Mouse (Mus musculus): ENCODE results near the gene Zic1. TPM values are rescaled to one million over a fixed set of nuclear protein-coding genes. Genes with fewer than 3 reads are reported as not detected.

Gene Zic1
- total RNA-seq, 2 experiments from 2014 or later = 14.2 to 17.4 TPM

DNA sequence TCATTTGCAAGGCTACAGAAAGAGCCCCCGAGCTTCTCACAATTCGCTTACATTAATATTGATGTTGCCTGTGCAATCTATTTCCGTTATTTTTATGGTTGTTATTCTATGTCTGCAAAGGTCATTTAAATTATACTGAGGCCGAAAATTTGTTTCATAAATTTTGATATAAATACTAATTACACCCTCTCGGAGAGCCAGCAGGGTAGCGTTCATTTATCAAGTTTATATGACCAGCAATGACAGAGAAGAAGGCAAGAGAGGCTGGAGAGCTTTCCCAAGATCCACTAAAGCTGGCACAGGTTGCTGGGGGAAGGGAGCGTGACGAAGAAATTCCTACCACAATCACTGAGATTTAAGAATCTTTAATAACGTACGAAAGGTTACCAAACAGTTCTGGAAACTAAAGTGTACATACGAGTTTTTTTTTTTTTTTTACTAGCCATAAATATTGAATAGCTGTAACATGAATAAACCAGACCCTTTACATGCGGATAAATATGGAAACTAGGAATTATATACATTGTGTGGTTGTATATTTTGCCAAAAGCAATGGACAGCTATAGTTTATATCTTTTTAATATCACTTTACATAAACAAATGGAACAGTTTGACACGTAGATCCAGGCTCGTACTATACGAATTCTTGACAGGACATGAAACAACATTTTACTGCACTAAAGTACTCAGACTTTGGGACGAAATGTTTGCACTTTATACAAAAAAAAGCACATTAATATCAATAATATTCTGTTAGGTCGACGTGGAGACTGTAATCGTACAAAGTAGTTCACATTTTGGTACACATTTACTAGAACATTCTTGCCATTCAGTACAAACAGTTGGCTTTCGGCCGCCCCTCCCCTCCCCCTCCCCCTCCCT, 5.2 kb downstream of the Zic1 start:
- DNase-seq (ENCODE audit: extremely low spot score in 1 of 2, low spot score in 2 of 2) = no peak
- intact Hi-C loops (cut with DNase I) = loop anchor here (5.0 to 10.0 kb wide), 3 partner anchors 47 to 668 kb away; no protein-coding TSS in a partner anchor

- DNase-seq (ENCODE audit: extremely low spot score in 1 of 2, low spot score in 2 of 2) = no peak
- intact Hi-C loops (cut with DNase I) = no loop called here
Measured at GRCm38 (mm10) chr9:91358851-91359687, 6.5 kb downstream of the Zic1 start.

GRCm38 (mm10) chr9:91357321-91357720, 8.3 kb downstream of the Zic1 start:
- no peak for DNase-seq (ENCODE audit: extremely low spot score in 1 of 2, low spot score in 2 of 2)
- intact Hi-C loops (cut with DNase I) = no loop called here

DNA sequence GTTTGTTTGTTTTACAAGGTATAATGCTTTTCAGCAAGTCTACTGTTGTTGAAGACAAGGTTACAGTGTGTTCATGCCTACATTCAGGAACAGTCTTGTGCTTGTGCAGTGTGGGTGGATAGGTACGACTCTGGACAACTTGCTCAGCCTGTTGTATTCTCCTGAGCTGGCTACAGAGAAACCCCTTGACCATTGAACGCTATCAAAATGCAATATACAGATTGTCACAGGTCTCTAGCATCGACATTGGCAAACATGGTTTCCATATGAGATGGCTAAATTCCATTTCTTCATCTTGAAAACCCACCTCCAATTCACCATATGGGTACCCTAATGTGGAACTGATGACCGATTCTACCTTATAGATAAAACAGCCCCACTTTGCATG, 9.3 kb downstream of the Zic1 start:
- DNase-seq (ENCODE audit: extremely low spot score in 1 of 2, low spot score in 2 of 2) = no peak
- intact Hi-C loops (cut with DNase I) = no loop called here

GRCm38 (mm10) chr9:91355629-91356352, 9.8 kb downstream of the Zic1 start:
- intact Hi-C loops (cut with DNase I) = no loop called here
- peak; percentile 31 to 89 for DNase-seq (ENCODE audit: extremely low spot score in 1 of 2, low spot score in 2 of 2)

DNA sequence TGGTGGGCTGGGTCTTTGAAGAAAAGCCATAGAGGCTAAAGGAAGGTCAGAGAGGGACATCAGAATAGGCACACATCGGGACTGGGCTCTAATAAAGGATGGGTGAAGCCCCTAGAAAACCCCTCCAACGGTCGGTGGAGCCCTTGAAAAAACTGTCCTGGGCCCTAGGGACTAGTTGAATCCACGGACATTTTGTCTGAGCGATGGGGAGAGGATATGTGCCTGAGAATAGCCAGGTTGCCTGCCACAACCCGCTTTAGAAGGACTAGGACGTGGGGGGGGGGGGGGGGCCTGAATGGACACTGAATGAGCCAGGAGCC, 10.4 kb downstream of the Zic1 start:
- intact Hi-C loops (cut with DNase I) = no loop called here
- DNase-seq (ENCODE audit: extremely low spot score in 1 of 2, low spot score in 2 of 2) = no peak

DNA sequence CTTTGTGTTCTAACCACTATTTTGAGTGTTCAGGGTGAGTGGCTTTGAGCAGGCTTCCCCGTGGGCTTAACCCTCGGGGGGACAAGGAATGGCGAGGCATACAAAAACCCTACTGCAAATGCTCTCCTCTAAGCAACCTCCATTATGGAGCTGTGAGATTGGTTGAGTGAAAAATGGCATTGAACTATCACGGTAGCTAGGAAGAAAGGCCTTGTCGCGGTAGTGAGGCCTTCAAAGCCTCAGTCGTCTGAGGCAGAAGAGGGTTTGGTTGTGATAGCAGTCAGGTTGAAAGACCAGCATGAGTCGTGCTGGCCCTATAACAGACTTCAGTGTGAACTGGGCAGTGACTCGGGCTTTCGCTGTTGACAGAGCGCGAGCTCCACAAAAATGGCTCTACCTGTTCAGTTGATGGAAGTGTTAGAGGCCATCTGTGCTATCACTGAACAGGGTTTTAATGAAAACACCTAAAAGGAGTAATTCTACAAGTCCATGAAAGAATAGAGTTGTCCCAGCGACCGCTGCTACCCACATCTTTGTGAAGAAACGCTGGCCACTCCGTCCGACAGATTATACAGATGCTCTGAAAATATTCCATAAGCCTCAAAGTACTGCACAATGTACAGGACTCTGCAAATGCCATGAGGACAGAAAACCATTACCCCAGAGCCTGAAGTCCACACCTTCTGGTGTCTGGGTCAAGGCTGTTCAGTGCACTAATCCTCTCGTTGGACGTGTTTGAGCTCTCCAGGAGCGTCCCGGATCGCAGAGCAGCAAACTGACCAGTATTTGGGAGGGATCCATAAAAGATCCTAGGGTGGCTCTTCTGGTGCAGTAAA, 11.0 kb downstream of the Zic1 start:
- intact Hi-C loops (cut with DNase I) = no loop called here
- no peak for DNase-seq (ENCODE audit: extremely low spot score in 1 of 2, low spot score in 2 of 2)

DNA sequence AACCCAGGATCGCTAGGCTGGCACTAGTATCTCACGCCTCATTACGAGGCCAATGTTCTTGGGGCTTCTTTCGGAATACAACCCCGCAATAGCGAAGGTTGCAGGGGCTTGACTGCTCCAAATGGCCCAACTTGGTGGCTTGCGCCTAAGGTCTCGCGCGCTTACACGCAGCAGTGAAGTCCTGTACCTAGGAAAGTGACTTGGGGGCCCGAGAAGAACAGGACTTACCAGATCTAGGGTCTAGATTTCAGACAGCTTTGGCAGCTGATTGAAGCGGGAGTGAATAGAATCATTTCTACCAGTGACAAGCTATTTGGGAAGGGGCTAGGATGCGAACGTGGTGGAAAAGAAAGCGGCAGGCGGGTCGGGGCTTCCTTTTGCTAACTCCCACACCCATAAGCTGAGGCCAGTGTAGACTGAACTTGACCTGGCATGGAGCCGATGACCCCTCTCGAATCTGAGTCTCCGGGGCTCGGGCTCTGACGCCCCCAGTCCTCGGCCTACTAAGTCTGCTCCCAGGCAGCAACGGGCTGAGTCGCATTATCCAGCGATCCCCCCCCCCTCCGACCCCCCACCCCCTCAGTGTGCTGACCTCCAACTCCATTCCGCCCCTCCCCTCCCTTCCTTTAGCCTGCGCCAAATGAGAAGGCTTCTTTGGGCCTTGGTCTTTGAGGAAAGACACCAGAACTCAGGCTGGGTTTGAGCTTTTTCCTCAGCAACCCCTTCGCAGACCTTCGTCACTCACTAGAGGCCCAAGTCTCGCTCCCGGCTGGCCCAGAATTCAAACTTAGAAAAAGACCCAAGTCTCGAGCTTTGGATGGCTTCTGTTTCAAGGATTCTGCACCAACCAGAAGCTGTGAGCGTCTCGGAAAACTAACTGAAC, 11.8 kb downstream of the Zic1 start:
- peak in 1 of 2 experiments; percentile 66 for DNase-seq (ENCODE audit: extremely low spot score in 1 of 2, low spot score in 2 of 2)
- intact Hi-C loops (cut with DNase I) = no loop called here

GRCm38 (mm10) chr9:91352786-91353185, 12.8 kb downstream of the Zic1 start:
- intact Hi-C loops (cut with DNase I) = no loop called here
- DNase-seq (ENCODE audit: extremely low spot score in 1 of 2, low spot score in 2 of 2) = no peak

GRCm38 (mm10) chr9:91351961-91352411, 13.6 kb downstream of the Zic1 start:
- intact Hi-C loops (cut with DNase I) = no loop called here
- no peak for DNase-seq (ENCODE audit: extremely low spot score in 1 of 2, low spot score in 2 of 2)

DNA sequence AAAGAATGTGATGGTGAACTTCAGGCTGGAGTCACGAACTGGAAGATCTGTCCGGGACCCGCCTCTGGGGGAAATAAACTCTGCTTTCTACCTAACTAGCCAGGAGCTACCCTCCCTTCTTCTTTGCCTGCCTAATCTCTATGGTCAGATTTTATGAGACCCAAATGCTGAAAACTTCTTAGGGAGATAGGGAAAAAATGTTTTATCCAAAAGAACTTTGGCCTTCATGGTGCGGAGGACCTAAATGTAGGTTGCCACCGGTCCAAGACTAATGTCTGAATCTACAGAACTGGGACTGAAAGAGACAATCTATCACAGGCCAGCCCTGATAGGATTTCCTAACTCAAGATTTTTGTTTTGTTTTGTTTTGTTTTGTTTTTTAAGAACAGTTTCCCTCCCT, 14.2 kb downstream of the Zic1 start:
- intact Hi-C loops (cut with DNase I) = no loop called here
- DNase-seq (ENCODE audit: extremely low spot score in 1 of 2, low spot score in 2 of 2) = no peak

DNA sequence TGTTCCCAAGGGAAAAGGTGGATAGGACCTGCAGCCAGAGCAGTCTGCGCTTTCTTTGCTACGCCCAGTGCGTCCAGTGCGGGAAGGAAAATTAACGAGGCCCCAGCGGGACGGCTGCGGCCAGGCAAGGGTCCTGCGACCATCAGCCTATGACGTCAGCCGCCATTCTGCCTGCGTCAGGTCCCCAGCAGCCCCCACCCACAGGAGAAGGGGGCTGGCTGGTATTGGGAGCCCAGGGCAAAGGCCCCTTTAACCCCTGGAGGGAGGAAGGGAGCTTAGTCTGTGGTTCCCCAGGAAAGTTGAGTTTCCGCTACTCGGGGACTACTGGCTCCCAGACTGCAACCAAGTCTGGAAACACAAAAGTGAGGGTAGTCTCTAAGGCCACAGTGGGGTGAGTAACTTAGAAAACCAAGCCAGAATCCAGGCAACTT, 14.7 kb downstream of the Zic1 start:
- intact Hi-C loops (cut with DNase I) = no loop called here
- DNase-seq (ENCODE audit: extremely low spot score in 1 of 2, low spot score in 2 of 2) = peak in 1 of 2 experiments; percentile 71

GRCm38 (mm10) chr9:91350211-91350791, 15.3 kb downstream of the Zic1 start:
- intact Hi-C loops (cut with DNase I) = no loop called here
- DNase-seq (ENCODE audit: extremely low spot score in 1 of 2, low spot score in 2 of 2) = no peak

GRCm38 (mm10) chr9:91348746-91349145, 16.9 kb downstream of the Zic1 start:
- intact Hi-C loops (cut with DNase I) = no loop called here
- no peak for DNase-seq (ENCODE audit: extremely low spot score in 1 of 2, low spot score in 2 of 2)

DNA sequence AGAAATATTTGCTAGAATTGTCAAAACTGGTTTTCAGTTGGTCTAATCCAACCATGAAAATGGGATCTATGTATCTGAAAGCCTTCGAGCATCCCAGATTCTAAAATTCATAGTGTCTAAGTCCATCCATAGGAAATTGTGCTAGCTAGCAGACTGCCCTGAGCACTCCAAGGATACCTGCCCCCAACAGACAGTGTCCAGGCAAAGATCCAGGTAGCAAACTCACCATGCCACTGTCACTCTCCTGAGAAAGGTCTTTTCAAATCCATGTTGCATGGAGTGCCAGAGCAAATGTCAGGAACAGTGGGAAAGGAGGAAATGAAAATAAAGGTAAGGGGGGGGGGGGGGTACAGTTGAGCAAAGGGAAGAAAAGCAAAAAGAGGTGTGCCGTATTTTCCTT, 18.0 kb downstream of the Zic1 start:
- intact Hi-C loops (cut with DNase I) = no loop called here
- no peak for DNase-seq (ENCODE audit: extremely low spot score in 1 of 2, low spot score in 2 of 2)
